Mouse (Mus musculus): ENCODE measurements around the gene Gm5089. TPM values are rescaled to one million over a fixed set of nuclear protein-coding genes. Genes with fewer than 3 reads are reported as not detected.

The Gm5089 gene
- not detected for polyA plus RNA-seq (2014; fragmentation: Illumina TruSeq; extraction: RNeasy Lipid Tissue Mini Kit (QIAGEN cat#74804); ENCODE audit: insufficient read depth, low read depth, low replicate concordance)

GRCm38 (mm10) chr14:122450496-122451382 lies at the start of gene Gm5089:
Gene Gm5089, minus strand, starts transcription at chr14:122451115.

DNA sequence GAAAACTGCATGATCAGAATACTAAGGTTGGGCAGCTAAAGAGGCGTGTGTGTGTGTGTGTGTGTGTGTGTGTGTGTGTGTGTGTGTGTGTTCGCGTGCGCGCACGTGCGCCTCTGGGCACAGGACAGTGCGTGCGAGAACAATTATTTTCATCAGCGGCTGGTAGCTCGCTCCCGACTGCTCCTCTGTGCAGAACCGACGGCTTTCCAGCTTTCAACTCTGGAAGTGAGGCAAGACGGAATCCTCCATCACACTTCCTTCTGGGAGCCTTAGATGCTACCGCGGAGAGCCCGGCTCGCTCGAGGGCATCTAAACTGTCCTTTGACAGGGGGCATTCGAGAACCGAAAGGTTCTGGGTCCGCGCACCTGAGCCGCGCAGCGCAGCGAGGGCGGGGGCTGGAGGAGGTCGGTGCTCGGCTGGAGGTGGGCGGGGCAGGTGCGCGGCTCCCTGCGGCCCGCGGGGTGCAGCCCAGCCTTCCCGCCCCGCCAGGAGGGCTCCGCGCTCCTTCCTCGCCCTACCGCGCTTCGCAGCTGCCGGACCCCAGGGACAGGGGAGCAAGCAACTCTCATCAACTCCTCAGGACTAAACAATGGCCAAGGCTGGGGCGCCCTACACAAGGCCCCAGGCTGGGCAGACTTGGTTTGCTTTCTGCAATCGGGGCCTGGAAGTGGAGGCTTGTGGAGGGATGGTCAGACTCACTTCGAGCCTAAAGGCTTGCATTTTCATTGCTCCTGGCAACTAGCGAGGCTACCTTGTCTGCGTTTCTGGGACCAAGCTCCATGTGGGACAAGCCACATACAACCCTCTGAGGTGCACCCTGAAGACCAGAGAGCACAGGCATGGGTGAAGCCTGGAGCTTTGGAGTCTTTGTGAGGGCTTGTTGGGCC lies 39.8 kb upstream of the Gm5089 start, which contains the start of gene Gm10837:
Gene Gm10837, plus strand, starts transcription at position 146 of the 888 bp plus-strand sequence.

DNA sequence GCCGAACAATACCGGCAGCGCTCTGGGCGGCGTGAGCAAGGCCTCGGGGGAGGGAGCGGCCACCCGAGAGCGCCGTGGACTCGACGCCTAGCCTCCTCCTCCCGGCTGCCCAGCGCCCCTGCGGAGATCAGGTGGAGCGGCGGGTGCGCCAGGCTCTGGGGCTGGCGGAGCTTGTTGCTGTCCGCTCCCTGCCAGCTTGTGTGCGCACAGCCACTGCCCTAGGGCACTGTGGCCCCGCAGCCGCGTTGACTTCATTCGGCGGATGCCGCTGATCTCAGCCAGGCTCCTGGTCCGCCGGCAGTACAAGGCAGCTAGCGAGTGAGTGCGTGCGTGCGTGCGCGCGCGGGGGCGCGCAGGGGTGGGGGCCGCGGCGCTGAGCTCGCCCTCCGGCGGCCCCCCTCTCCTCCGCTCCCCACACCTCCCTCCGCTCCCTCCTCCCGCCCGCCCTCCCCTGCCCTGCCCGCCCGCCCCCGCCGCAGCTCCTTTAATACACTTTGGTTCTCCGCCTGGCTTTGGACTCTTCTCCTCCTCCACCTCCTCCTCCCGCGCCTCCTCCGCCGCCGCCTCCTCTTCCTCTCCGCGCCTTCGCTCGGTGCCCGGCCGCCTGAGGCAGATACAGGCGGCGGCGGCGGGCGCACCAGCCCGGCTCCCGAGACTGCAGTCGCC lies 24.1 kb upstream of the Gm5089 start, which contains the start of gene Zic2:
Gene Zic2, plus strand, starts transcription at position 545 of the 666 bp plus-strand sequence.

DNA sequence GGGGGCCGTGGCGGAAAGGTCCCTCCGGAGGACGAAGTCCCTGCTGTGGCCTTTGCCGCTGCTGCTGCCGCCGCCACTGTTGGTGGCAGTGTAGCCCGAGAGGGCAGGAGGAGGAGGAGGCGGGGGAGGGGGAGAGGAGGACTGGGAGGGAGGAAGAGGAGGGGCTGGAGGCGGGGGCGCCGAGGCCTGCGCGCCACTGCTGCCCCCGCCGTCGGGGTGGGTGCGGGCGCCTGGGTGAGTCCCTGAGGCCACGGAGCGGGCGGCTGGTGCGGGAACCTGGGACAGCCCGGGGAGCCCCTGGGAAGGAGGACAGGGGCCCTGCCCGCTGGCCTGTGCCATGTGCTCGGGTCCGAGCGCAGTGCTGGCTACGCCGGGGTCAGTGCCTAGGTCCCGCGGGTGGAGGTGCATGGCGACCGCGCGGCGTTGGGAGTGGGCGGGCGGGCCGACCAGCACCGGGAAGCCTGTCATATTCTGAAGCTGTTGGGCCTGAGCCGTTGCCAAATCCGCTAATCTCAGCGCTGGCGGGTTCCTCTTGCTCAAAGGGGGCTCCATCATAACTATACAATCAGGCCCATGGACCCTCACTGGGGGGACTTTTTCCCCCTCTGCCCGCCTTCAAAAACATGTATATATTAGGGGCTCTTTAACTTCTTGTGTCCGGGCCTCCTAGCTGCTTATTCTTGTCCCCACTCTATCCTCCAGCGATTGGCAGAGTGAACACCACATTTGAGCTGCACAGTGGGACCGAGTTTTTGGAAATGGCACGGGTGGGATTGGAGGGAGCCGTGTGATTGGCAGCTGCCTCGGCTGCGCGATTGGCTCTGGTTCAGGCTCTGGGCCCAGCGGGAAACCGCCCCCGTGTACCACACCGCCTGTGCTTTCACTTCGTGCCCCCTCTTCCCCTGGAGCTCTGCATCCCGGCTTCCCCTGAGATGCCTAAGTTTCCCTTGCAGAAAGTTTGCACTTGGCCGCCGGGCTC lies 14.1 kb upstream of the Gm5089 start, which contains the start of gene Zic5:
Gene Zic5, minus strand, starts transcription at position 915 of the 979 bp plus-strand sequence.

Other genes with a start within 250 kb of the Gm5089 start
- not detected for gene Zic5, start 14.6 kb upstream of the Gm5089 start, polyA plus RNA-seq (2014; fragmentation: Illumina TruSeq; extraction: RNeasy Lipid Tissue Mini Kit (QIAGEN cat#74804); ENCODE audit: insufficient read depth, low read depth, low replicate concordance)
- gene Zic2, start 24.3 kb upstream of the Gm5089 start, polyA plus RNA-seq (2014; fragmentation: Illumina TruSeq; extraction: RNeasy Lipid Tissue Mini Kit (QIAGEN cat#74804); ENCODE audit: insufficient read depth, low read depth, low replicate concordance) = not detected
- not detected for gene Gm10837, start 39.5 kb upstream of the Gm5089 start, polyA plus RNA-seq (2014; fragmentation: Illumina TruSeq; extraction: RNeasy Lipid Tissue Mini Kit (QIAGEN cat#74804); ENCODE audit: insufficient read depth, low read depth, low replicate concordance)
- 31.4 TPM for gene Pcca, start 83.2 kb upstream of the Gm5089 start, polyA plus RNA-seq (2014; fragmentation: Illumina TruSeq; extraction: RNeasy Lipid Tissue Mini Kit (QIAGEN cat#74804); ENCODE audit: insufficient read depth, low read depth, low replicate concordance)